Mouse (Mus musculus) T-cell, adult 2 months (primary cell): ENCODE measurements around the gene Gm9774.

Experiments
- DNase-seq: peaks from one replicate; pipeline ENCODE4 v3.0.0; 2022; ENCODE audit warnings: low spot score

The Gm9774 gene

DNA sequence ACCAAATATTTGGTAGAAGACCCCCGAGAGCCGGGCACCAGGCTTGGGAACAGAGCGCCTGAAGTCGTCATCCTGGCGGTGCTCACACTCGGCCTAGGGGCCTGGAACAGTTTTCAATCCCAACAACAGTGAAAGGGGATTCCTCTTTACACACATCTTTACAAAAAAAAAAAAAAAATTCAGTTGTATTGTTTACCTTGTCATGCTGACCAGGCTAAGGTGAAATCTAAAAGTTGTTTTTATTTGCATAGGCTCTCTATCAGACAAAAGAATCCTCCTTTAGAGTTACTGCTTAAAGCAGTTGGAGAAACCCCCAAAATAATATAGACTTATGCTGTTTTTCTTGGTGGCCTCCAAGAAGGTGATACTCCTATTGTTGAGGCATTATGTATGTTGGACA lies at the start of gene Gm9774:
Gene Gm9774, minus strand, starts transcription at position 101 of the 400 bp plus-strand sequence.
- DNase-seq, result no peak

DNA sequence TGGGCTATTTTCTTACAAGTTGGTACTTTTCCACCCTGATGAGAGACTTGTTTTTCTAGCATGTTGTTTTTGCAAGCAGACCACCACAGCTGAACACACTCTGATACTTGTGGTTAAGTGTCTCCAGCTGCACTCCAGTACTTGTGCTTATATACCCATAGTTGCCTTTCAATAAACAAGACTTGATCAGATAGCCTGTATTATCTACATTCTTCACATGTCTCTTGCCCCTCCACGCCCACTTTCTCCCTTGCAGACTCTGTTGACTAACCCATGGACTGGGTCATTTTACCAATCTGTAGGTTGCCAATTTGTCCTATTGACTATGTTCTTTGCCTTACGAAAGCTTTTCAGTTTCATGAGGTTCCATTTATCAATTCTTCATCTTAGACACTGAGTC lies 40.9 kb upstream of the Gm9774 start:
- no peak for DNase-seq

DNA sequence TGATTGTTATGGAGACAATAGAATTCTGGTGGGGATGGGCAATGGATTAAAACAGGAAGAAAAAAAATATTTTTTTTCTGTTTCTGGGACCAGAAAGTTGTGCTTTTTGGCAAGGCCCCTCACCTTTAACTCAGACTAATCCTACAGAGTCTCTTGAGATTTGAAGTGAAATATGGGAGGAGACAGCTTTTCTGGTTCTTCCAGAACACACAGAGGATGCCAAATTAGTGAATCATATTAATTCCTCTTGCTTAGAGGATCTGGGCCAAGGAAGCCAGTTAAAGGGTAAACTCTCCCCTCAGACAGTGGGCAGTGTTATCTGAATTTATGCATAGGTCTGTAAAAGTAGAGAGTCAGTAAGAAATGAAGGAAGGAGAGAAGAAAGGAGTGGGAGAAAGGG lies 38.2 kb upstream of the Gm9774 start:
- no peak for DNase-seq

DNA sequence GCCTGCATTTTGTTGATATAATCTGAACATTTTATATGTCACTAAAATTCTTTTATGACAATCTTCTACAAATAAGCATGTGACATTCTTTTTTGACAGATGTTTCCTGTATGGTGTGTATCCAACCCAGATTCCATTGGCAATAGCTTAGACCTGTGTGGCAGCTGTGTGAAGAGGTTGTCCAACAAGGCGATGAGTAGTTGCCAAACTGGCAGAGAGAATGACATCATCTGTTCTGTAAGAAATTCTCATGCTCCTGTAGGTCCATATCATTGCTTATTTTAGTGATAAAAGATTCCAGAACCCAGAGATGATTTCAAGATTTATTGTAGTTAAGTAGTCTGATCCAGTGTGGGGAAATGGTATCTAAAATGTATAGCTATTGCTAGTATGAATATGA lies 37.4 kb upstream of the Gm9774 start:
- no peak for DNase-seq

DNA sequence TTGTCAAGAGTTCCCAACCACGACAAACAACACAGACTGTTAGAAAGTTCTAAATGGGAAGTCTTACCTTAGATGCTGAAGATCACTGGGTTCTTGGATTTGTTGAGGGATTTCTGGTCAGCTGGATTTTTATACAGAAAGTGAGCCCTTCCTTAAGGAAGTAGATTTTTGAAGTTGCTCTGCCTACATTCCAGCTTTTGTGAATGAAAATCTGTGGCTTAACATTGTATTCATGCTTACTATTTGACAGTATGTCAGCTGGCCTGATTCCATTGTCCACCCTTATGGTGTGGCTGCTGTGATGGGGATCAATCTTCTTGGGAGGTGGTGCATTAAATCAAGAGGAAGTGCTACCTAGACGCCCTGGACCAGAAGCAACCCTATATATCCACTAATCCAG lies 29.4 kb upstream of the Gm9774 start, which contains the start of gene Sprr3:
Gene Sprr3, minus strand, starts transcription at position 101 of the 400 bp plus-strand sequence.
- no peak for DNase-seq

DNA sequence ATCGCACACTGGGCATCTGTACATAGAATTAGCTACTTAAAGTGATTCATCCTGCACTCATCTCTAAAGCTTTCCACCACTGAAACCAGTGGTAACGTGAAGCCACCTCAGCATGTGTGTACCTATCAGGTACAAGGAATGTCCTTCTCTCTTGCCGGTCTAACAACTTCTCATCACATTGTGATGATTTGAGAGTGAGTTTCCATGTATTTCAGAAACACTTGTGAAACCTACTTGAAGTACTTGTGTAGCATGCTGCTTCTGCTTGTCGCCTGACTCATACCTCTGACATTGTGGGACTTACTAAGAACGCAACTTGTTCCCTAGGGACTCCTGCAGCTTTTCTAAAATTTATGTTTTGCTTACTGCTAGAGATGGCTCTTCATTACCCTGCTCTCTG lies 25.9 kb upstream of the Gm9774 start:
- no peak for DNase-seq

DNA sequence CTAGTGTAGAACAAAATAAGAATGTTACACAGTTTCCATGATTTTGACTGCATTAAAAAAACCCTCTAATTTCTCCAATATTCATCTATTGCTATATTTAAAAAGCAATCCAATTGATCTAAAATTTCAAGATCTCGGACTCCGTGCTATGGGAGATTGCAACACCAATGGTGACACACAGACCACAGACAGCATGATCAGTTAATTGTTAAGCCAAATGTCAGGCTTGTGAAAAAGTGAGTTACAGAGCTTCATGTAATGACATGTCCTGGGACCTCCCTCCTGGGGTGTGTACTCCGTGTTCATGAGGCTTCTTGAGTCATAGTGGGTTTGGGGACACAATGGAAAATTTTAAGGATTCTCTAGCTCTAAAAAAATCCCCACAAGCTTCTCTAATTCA lies 11.0 kb upstream of the Gm9774 start:
- DNase-seq, result no peak

DNA sequence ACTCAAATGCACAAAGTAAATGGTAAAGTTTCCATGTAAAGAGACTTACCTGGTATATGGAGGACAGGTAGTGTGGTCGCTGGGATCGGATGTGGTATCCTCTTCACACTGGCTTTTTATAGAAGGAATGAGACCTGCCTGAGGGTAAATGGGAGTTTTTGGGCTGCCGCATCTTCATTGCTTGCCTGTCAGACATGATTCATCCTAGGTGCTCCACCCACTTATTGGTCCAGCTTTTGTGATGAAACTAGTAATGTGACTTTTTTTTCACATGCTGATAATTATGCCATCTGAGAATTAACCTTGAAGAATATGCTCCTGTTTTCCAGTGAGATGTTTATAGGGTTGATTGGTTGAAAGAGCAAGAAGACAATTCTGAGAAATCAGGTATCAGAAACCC lies 9.5 kb upstream of the Gm9774 start, which contains the start of gene Sprr1b:
Gene Sprr1b, minus strand, starts transcription at position 101 of the 400 bp plus-strand sequence.
- DNase-seq, result no peak

DNA sequence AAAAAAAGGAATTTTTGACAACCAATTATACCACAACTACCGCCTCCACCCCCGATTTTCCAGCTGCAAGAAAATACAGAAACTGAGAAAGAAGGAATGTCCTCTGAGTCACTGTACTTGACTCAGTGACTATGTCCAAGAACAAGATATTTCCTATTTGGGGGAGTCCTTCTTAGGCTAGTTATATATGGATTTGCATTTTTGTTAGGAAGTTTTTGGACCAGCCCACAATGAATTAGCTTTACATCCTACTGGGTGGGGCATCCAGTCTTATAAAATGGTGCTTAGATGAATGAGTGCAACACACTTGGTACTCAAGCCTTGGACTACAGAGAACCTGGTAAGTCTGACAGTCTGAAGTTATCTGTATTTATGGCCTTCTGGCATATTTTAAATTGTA lies 3.1 kb upstream of the Gm9774 start, which contains the start of gene Sprr2k:
Gene Sprr2k, plus strand, starts transcription at position 301 of the 400 bp plus-strand sequence.
- DNase-seq, result no peak

DNA sequence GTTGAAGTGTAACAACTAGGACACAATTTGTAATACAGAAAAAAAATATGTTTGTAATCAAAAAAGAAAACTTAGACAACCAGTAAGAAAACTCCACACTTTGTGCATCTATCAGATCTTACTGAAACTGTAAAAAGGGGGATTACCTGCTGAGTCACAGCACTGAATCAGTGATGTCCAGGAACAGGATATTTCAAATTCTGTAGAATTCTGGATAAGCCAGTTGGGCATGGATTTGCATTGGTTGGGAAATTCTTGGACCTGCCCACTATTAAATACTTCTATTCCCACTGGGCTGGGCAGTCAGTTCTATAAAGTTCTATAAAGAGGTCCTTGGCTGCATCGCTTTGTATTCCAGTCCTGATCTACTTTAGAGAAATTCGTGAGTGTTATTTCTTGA lies 11.4 kb downstream of the Gm9774 start, which contains the start of gene Sprr2j-ps:
Gene Sprr2j-ps, plus strand, starts transcription at position 301 of the 400 bp plus-strand sequence.
- no peak for DNase-seq

DNA sequence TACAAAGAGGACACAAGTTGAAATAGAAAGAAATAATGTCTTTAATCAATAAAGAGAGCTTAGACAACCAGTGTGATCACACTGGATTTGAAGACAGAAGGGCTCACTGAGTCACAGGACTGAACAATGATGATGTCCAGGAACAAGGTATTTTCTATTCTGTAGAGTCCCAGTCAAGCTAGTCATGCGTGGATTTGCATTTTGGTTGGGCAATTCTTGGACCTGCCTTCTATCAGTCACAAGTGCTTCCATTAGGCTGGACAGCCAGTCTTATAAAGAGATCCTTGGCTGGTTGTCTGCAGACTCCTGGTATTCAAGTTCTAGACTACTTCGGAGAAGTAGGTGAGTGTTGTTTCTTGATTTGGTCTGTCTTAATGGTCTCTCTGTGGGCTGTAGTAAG lies 21.5 kb downstream of the Gm9774 start, which contains the start of gene Sprr2i:
Gene Sprr2i, plus strand, starts transcription at position 301 of the 400 bp plus-strand sequence.
- DNase-seq, result no peak

DNA sequence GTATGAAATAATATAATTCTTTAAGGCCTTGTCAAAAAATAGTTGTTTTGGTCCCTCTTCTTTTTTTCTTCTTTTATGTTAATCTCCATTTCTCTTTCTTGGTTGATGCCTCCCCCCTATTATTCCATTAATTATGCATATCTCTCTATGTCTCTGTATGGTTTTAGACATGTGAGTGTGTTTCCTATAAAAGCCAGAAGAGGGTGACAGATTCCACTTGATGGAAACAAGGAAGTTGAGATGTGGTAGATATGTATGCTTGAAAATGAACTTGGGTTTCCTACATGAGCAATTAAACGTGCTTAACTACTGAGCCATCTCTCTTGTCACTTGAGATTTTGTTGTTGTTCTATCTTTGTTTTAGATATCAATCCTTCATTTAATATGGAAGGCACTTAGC lies 34.9 kb downstream of the Gm9774 start:
- no peak for DNase-seq

DNA sequence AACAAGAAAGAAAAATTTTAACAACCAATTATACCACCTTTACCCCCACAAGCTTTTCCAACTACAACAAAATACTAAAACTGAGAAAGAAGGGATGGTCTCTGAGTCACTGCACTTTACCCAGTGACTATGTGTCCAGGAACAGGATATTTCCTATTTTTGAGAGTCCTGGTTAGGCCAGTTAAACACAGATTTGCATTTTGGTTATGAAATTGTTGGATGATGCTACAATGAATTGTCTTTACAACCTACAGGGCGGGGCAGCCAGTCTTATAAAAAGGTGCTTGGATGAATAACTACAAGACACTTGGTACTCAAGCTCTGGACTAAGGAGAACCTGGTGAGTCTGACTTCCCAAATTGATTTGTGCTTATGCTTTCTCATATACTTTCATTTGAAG lies 43.8 kb downstream of the Gm9774 start, which contains the start of gene Sprr2h:
Gene Sprr2h, plus strand, starts transcription at position 301 of the 400 bp plus-strand sequence.
- no peak for DNase-seq
